ENCODE assay signal across 1 mouse cellular context in genomic region chr10:21395426-21396139, GRCm38 (mm10).
TF ChIP-seq lines count a peak whose summit lies in the region.

No protein-coding gene starts in this region.

TF ChIP-seq in CH12.LX, 34 proteins besides CTCF, POLR2A, EP300 and RAD21:
- TF ChIP-seq RCOR1 (conservative IDR thresholded peaks at IDR 0.05; ENCODE audit: low read depth, low read length) (0 out of 2 replicates have a peak, but pooled peaks have one; percentile 18), ELF1 (IDR thresholded peaks at IDR 0.05; ENCODE audit: low read depth, low read length) (peak; percentile 9; the same call in 1 of the 2 replicates), MAFK (IDR thresholded peaks at IDR 0.05; ENCODE audit: insufficient replicate concordance, low read length) (no peak), ZNF384 (IDR thresholded peaks at IDR 0.05; ENCODE audit: low read depth, low read length) (peak; percentile 57), BHLHE40 (IDR thresholded peaks at IDR 0.05; ENCODE audit: low read depth, low read length) (peak; percentile 19; the same call in 1 of the 2 replicates), UBTF (IDR thresholded peaks at IDR 0.05; ENCODE audit: low read depth, low read length) (no peak), IRF4 (IDR thresholded peaks at IDR 0.05; ENCODE audit: low read depth, low read length) (peak; percentile 15; the same call in 1 of the 2 replicates), ZC3H11A (IDR thresholded peaks at IDR 0.05; ENCODE audit: low read depth, low read length) (no peak), SIN3A (IDR thresholded peaks at IDR 0.05; ENCODE audit: low read length) (no peak), JUN (IDR thresholded peaks at IDR 0.05; ENCODE audit: insufficient read depth, low read depth, low read length) (no peak; the same call in 1 of the 2 replicates), KAT2A (IDR thresholded peaks at IDR 0.05; ENCODE audit: insufficient replicate concordance, low read length) (no peak), NRF1 (IDR thresholded peaks at IDR 0.05; ENCODE audit: low read depth, low read length) (no peak), CHD1 (IDR thresholded peaks at IDR 0.05; ENCODE audit: low read depth, low read length) (peak; percentile 97), TCF12 (IDR thresholded peaks at IDR 0.05; ENCODE audit: low read depth, low read length) (no peak), MEF2A (IDR thresholded peaks at IDR 0.05; ENCODE audit: borderline replicate concordance, low read depth, low read length) (peak; percentile 68; the same call in 1 of the 2 replicates), PAX5 (IDR thresholded peaks at IDR 0.05; ENCODE audit: low read length) (no peak)
